Mouse (Mus musculus) CH12.LX (cell line): ENCODE measurements around the gene Tanc1.

Experiments used
- BHLHE40 ChIP-seq: IDR thresholded peaks from 2 replicates; pipeline ENCODE4 v1.6.1; 2011; ENCODE audit warnings: mild to moderate bottlenecking, low read depth, low read length, improper control_type of control experiment
- POLR2A ChIP-seq: IDR thresholded peaks from 2 replicates; pipeline ENCODE4 v1.6.1; 2011; ENCODE audit warnings: low read depth, mild to moderate bottlenecking, improper control_type of control experiment, low read length
- SIN3A ChIP-seq: IDR thresholded peaks from 2 replicates; pipeline ENCODE4 v1.6.1; 2012; ENCODE audit warnings: low read length, improper control_type of control experiment, inconsistent platforms
- USF1 ChIP-seq: IDR thresholded peaks from 2 replicates; pipeline ENCODE4 v1.6.1; 2014; ENCODE audit warnings: low read depth, mild to moderate bottlenecking, inconsistent platforms, low read length, improper control_type of control experiment

- no peak for TF ChIP-seq SIN3A
- no peak for TF ChIP-seq USF1
- TF ChIP-seq POLR2A = no peak
- TF ChIP-seq BHLHE40 = no peak
Measured at GRCm38 (mm10) chr2:59562215-59562614, 49.6 kb upstream of the Tanc1 start.
